Mouse (Mus musculus): ENCODE data around the gene F9. TPM values are rescaled to one million over a fixed set of nuclear protein-coding genes. Genes with fewer than 3 reads are reported as not detected.

The F9 gene
- polyA plus RNA-seq (2017; shearing (Covaris generic)): not detected

GRCm38 (mm10) chrX:59999221-60000083 is at the start of gene F9:
TSS of gene F9 (plus strand) at chrX:59999464.

Other genes starting within 250 kb of the F9 start
- not detected for gene Mcf2, start 179.6 kb downstream of the F9 start, polyA plus RNA-seq (2017; shearing (Covaris generic))